Mouse (Mus musculus) olfactory bulb, adult 2 months (tissue): ENCODE results near the gene Ghsr.

ENCODE experiments used
- CTCF ChIP-seq: fragments of 200-500 bp; IDR thresholded peaks from 2 replicates; pipeline ENCODE4 v1.5.1; 2012; ENCODE audit warnings: low read depth, mild to moderate bottlenecking, low read length, moderate library complexity; ENCODE audit not compliant: insufficient read depth
- POLR2A ChIP-seq: fragments of 200-500 bp; IDR thresholded peaks from 2 replicates; pipeline ENCODE4 v1.6.1; 2012; ENCODE audit warnings: mild to moderate bottlenecking, low read depth, low read length, moderate library complexity; ENCODE audit not compliant: insufficient read depth

DNA sequence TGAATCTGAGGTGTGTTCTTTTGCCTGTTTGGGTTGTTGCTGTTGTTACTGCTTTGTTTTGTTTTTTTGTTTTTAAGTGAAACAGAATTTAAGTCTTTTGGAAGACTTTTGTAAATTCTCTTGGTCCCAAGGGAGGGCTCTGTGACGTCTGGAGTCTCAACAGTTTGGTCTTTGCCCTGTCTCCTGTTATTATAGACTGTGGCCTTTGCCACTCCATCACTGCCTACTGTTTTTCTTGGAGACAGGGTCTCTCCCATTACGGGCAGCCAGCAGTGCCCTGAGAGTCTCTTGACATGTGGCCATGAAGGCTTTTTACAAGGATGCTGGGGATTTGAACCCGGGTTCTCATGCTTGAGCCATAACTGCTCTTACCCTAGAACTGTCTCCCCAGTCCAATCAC, 32.3 kb upstream of the Ghsr start:
- no peak for TF ChIP-seq POLR2A
- TF ChIP-seq CTCF, result no peak
